Mouse (Mus musculus) liver, adult 2 months (tissue): ENCODE measurements at regions not wholly inside any gene's neighbourhood (a gene's known extent, or its start where the extent isn't known, plus 50 kb on each side); places are given as distances from the start of the nearest gene placed in this dataset.

Source experiments
- CTCF ChIP-seq: fragments of 200-500 bp; IDR thresholded peaks from 2 replicates; pipeline ENCODE4 v1.5.1; 2011; ENCODE audit warnings: low read depth, low read length, control low read depth
- POLR2A ChIP-seq: fragments of 200-500 bp; IDR thresholded peaks from 2 replicates; pipeline ENCODE4 v1.6.1; 2011; ENCODE audit warnings: low read length, control low read depth; ENCODE audit not compliant: insufficient read depth; ENCODE audit errors: extremely low read depth

GRCm38 (mm10) chr14:58426472-58426871 is 356.1 kb downstream of the Fgf9 start:
- no peak for TF ChIP-seq POLR2A
- TF ChIP-seq CTCF: no peak
